Mouse (Mus musculus) spleen, postnatal 10 days (tissue): ENCODE results near the gene Rin2.
"Not testable (repeated sequence)": the region's sequence is repeated elsewhere in the genome, so short reads cannot be mapped to it uniquely, and the experiment has no call there.

Source experiments
- DNase-seq, 2 experiments: peaks; one replicate each; pipeline ENCODE4 v3.0.0; 2021 to 2022; ENCODE audit warnings: low spot score in 2 of 2

The Rin2 gene

DNA sequence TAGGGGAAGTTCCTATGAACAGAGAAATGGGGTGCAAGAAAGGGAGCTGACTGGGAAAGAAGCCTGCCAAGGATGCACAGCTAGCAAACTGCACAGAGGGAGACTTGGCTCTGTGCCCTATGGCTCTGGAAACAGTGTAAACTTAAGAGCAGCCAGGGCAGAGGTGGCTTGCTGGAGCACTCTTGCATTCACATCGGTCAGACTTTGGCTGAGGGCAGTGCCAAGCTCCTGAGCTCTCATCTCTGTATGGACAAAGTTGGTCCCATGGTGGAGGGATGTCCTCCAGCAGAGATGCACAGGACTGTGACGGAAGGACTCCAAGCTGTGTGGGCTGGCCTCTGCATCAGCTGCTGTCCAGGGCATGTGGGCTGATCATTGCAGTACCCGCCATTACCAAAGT is 8.5 kb downstream of the Rin2 start:
- no peak for DNase-seq

GRCm38 (mm10) chr2:145684151-145684550 is 9.1 kb downstream of the Rin2 start:
- DNase-seq: no peak

DNA sequence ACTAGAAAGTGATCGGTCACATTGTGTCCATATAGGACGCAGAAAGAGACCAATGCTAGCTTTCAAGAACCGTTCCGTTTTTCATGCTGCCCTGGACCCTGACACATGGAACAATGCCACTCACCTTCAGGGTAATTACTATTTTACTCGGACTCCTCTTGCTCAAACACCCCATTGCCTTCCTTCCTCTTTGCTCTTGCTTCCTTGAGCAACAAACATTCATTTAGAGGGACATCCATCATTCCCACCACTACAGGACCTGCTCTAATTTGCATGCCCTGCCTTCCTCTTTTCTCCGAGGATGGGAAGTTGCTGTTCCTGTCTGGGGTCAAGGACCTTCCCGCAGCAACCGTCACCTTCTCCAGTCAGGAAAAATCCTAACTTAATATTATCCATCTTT is 9.9 kb downstream of the Rin2 start:
- no peak for DNase-seq

GRCm38 (mm10) chr2:145686017-145686416 is 11.0 kb downstream of the Rin2 start:
- DNase-seq: no peak

- no peak for DNase-seq
These were observed 16.5 kb downstream of the Rin2 start for GRCm38 (mm10) chr2:145691367-145692009.

GRCm38 (mm10) chr2:145697160-145697559 is 22.1 kb downstream of the Rin2 start:
- no peak for DNase-seq

DNA sequence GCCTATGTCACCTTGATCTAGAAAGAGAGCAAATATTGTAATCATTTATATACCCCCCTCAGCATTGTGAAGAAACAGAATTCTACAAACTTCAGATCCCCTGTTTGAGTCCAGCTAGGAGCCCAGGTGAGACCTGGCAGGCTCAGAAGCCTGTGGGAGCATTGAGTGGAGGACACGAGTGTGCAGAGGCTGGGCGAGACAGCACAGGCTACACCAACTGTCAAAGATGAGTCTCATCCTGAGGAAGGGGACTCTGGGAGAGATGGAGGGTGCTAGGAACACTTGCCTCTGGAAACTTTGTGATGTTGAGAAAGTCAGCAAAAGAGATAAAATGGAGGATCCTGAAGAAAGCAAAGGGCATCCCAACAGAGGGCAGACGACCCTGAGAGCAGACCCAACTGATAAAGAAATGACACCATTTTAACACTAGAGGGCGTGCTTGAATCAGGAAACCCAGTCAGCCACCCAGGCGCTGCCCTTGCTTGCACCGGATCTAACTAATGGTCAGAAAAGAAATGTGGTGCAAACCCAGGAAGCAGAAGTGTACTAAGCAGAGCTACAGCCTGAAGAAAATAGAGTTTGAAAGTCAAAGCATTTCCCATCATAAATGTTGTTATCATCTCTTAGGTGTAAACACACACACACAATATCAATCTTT is 24.5 kb downstream of the Rin2 start:
- no peak for DNase-seq

DNA sequence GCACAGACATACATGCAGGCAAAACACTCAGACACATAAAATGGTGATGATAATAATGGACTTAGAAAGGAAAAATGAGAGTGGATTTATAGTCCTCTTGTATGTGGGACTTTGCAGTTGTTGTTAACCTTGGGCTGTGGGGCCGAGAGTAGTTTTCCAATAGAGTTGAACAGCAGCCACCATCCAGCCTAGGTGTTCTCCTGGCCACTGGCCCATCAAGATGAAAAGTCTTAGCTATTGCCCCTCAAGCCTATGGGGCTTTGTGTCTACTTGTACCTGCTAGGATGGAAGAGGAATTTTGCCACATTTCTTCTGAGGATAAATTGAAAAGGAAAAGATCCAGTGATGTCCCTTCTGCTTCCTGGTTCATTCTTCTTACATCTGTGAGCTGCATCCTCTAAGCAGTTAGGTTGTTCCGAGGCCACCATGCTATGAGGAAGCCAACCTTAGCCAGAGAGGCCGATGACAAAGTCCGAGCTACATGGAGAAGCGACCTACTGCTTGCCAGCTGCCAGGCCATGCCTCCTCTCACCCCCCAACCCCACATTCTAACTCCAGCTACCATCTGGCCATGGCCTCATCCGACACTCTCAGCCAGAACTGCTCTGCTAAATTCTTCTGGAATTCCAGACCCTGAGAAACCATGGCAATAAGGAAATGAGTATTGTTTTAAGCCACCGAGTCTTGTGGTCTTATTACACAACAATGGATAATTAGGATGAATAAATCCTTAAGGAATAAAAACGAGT is 25.4 kb downstream of the Rin2 start:
- DNase-seq: no peak

- DNase-seq: no peak
These were observed 26.8 kb downstream of the Rin2 start for GRCm38 (mm10) chr2:145701605-145702335.

DNA sequence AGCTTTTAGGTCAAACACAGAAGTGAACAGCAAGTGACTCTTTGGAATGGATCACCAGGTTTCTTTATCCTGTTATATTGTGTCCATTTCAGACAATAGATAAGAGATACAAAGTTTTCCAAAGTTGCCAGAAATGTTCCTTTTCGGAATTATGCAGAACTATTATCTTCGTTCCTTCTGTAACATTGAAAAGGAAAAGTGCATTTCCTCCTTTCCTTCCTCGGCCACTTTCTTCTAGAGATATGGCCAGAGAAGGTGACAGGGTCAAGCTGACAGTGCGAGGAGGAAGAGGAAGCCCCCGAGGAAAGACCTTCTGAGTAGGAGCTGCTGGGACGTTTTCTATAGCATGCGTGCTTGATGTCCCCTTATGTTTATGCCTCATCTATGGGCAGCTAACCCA is 29.7 kb downstream of the Rin2 start:
- no peak for DNase-seq

GRCm38 (mm10) chr2:145709727-145710389 is 34.8 kb downstream of the Rin2 start:
- DNase-seq: no peak

GRCm38 (mm10) chr2:145711512-145711911 is 36.5 kb downstream of the Rin2 start:
- no peak for DNase-seq

DNA sequence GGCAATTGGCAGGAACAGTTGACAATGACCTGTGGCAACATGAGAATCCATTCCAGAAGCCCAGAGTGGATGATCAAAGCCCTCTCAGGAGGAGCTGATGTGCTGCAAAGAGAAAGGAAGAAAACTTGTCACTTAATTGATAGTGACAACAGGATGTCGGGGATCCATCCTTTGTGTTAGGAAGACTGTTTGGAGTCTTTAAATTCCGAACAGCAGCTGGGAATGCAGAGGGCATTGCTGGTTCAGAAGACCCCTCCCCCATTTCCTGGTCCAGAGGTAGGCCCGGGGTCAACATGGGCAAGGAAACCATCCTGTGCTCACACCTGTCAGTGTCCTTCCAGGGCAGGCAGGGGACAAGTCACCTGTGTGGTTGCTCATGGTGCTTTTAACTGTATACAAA is 37.0 kb downstream of the Rin2 start:
- DNase-seq: no peak

- no peak for DNase-seq
These were observed 42.5 kb downstream of the Rin2 start for GRCm38 (mm10) chr2:145717539-145717938.

DNA sequence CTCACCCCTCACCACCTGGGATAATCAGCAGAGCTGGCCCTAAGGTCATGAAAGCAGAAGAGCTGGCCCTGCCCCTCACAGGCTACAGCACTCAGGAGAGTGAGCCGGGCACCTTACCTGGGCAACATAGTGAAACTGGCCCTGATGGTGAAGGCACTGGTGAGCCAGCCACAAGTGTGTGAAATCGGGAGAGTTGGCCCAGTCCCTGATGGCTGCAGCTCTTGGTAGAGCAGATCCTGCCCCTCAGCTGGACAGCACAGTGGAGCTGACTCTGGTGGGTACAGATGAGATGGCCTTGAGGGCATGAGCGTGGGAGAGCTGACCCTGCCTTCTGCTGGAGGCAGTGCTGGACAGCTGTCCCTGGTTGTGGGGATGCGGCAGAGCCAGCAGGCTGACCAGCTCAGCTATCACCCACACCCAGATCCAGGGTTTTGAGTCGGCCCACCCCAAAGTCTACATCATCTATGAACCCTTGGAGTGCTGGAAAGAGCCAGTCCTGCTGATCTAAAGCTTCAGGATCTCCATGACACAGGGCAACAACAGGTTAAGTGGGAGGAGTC is 43.7 kb downstream of the Rin2 start:
- DNase-seq: no peak

DNA sequence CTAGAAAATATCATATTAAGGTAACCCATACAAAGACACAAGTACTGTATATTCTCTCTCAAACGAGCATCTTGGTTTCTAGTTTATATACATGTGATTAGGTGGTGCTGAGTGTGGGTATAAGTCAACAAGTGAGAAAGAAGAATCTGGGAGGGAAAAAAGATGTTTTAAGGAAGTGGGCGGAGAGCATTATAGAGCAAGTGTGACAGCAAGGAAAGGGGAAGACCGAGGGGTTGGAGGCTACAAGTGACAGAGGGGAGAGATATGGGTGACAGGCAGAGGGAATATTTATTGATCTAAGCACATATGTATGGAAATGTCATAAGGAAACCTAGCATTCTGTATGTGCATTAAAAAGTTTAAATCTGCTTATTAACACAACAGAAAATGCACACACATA is 45.1 kb downstream of the Rin2 start:
- DNase-seq: no peak

DNA sequence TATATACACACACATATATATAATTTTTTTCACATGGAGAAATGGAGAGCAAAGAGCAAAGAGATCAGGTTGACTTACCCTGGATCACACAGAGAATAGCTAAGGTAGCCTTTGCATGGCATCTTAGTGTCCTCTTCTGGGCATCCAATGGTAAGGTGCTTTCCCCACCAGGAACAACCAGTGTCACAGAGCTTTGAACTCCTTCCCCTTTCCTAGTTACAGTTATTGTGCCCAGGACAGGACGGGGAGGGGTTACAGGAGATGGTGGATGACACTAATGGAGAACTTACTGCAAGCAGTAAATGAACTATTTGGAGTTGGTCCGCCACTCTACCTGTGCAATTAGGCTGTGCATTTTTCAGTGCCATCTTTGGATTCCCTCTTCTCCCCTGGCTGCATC is 45.7 kb downstream of the Rin2 start:
- DNase-seq: no peak

DNA sequence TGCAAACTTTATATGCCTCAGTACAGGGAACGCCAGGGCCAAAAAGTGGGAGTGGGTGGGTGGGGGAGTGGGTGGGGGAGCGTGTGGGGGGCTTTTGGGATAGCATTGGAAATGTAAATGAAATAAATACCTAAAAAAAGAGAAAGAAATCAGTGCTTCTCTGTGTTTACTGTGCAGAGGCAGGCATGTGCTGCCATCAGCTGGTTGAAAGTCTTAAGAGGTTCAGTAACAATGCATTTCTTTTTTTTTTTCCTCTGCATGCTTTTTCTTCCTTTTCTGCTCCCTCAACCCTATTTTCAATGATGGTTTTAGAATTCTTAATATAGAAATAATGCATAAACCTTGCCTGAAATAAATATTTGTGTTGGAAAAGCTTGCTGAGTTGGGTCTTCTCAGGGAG is 47.3 kb downstream of the Rin2 start:
- DNase-seq: not testable (repeated sequence)

DNA sequence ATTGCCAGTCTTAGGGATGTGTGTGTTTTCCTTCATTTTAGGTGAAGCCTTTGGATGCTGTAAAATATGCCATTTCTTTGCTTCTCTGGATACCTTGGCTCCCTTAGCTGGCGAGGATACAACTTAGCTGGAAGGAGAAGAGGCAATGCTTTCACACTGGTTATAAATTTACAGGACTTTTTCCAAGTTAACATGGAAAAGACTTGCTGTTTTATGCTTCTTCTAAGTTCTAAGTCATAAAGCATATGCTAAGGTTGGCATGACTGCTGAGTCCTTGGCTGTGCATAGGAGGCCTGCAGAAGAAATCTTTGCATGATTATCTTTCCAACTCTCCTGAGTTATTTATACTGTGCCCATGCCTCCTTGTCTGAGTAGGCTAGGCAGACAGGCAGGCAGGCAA is 49.3 kb downstream of the Rin2 start:
- DNase-seq: no peak

- no peak for DNase-seq
These were observed 54.4 kb downstream of the Rin2 start for GRCm38 (mm10) chr2:145729414-145729813.

GRCm38 (mm10) chr2:145730189-145730880 is 55.3 kb downstream of the Rin2 start:
- no peak for DNase-seq
